Mouse (Mus musculus): ENCODE measurements around the gene Arap1. TPM values are rescaled to one million over a fixed set of nuclear protein-coding genes. Genes with fewer than 3 reads are reported as not detected.

Gene Arap1
- total RNA-seq, 1 experiment from 2014 or later: 330 TPM

DNA sequence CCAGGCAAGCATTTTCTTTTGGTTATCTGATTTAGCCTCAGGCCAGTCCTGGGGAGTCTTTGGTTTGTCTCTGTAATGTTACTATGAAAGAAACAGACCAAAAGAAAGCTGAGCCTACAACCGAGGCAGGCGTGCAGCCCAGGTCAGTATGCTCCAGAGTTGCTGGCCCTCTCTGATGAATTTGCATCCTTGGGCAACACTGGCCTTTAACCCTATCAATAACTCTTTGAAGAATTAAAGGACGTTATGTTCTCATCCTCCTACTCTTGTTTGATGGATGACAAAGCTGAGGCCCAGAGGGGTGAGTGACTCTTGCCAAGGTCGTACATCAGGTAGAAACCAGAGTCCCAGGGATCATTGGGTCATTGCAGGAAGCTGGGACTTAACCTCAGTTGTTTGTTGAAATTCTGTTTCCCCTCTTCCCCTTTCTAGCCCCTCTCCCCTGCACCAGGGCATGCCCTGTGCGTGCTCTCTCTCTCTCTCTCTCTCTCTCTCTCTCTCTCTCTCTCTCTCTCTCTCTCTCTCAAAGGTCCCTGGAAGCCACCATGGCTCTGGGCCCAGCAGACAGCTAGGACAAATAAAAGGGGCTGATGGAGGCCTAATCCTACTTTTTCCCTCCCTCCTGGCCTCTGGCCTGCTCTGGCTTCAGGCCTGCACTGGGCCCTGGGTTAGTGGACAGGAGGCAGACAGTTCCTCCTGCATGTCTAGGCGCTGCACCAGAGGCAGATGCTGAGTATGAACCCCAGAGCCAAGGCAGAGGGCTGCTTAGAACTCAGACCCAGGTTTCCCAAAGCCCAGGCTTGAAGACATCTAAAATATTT is 23.5 kb upstream of the Arap1 start:
- no peak for ATAC-seq (replicated peaks; ENCODE audit: insufficient number of reproducible peaks, low FRiP score, low TSS enrichment, poor library complexity, severe bottlenecking)

DNA sequence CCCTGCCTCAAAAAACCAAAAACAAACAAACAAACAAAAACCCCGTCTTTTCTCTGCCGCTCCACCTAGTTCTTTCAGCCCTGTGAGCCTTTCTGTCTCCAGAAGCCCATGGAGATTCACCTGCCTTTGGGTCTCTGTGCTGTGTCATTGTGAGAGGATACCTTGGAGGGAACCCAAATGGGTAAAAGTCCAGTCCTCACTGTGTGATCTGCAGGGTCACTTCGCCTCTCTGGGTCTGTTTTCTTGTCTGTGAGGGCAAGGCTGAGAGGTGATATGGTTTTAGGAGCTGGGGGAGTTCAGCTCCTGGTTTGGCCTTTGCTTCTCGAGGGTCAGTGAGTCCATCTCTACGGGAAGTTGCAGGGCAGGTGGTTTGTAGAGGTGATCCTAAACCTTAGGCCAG is 21.9 kb upstream of the Arap1 start:
- no peak for ATAC-seq (replicated peaks; ENCODE audit: insufficient number of reproducible peaks, low FRiP score, low TSS enrichment, poor library complexity, severe bottlenecking)

DNA sequence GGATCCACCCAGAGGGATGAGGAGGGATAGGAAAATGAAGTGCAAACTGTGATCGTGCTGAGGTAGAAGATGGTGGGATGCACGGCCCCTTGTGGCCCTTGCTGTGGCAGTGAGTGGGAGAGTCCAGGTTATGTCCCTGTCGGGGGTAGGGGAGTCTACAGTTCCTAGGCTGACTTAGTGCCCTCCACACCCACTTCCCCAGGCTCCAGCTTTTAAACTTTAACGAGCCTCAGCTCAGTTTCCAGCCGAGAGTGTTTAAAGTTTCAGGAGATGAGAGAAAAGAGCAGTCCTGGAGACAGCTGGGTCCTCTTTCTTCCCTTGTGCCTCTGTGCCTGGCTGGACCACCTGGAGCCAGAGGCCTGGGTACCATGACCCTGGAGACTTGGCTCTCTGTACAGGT is 20.6 kb upstream of the Arap1 start:
- no peak for ATAC-seq (replicated peaks; ENCODE audit: insufficient number of reproducible peaks, low FRiP score, low TSS enrichment, poor library complexity, severe bottlenecking)

DNA sequence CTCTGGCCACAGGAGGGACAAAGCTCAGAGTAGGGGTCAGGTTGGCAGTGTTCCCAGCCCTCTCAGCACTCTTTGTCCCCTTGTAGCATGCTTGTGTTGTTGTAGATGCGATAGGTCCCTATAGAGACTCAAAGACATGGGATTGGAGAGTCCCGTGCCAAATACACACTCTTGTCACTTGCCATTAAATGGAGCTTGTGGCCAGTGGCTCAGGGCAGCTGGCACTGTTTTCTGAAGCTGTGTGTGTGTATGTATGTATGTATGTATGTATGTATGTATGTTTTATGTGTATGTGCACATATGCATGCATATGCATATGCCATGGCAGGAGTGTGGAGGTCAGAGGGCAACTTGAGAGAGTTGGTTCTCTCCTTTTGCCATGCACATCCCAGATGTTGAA is 20.1 kb upstream of the Arap1 start:
- ATAC-seq (replicated peaks; ENCODE audit: insufficient number of reproducible peaks, low FRiP score, low TSS enrichment, poor library complexity, severe bottlenecking): no peak

DNA sequence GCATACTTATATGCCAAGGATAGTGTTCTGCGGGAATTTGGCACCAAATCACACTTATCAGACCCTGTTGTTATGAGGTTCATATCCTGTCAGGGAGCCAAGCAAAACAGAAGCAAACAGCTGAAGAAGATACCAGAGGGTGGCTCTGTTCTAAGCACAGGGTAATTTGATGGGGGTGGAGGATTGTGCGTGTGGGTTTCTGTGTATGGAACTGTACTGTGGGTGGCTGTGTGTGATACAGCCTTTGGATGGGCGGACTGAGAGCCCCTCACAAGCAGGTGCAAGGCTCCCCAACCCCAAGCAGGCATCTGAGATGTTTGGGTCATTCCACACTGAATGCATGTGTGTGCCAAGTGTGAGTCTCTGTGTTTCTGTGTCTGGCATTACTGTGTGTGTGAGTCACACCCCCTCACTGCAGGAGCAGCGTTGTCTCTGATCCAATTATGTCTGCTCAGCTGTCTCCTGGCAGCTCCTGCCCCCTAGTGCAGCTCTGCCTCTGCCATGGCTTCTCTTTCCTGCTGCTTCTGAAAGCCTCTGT is 19.2 kb upstream of the Arap1 start:
- no peak for ATAC-seq (replicated peaks; ENCODE audit: insufficient number of reproducible peaks, low FRiP score, low TSS enrichment, poor library complexity, severe bottlenecking)

DNA sequence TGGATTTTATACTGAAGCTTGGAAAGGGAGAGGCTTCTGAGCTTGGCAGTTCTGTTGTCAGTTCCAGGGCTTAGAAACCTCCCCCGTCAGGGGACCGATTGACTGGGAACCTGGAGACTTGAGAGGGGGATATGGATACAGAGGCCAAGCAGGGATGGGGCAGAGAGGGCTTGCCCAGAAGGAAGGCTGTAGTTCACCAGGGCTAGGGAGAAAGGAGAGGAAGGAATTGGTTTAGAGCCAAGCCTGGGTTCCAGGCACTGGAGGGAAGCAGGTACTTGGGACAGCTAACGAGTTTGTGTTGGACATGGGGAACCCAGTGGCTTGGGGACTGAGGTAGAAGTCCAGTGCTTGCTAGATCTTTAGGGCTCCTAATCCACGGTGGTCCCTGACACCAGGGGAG is 18.3 kb upstream of the Arap1 start:
- no peak for ATAC-seq (replicated peaks; ENCODE audit: insufficient number of reproducible peaks, low FRiP score, low TSS enrichment, poor library complexity, severe bottlenecking)

DNA sequence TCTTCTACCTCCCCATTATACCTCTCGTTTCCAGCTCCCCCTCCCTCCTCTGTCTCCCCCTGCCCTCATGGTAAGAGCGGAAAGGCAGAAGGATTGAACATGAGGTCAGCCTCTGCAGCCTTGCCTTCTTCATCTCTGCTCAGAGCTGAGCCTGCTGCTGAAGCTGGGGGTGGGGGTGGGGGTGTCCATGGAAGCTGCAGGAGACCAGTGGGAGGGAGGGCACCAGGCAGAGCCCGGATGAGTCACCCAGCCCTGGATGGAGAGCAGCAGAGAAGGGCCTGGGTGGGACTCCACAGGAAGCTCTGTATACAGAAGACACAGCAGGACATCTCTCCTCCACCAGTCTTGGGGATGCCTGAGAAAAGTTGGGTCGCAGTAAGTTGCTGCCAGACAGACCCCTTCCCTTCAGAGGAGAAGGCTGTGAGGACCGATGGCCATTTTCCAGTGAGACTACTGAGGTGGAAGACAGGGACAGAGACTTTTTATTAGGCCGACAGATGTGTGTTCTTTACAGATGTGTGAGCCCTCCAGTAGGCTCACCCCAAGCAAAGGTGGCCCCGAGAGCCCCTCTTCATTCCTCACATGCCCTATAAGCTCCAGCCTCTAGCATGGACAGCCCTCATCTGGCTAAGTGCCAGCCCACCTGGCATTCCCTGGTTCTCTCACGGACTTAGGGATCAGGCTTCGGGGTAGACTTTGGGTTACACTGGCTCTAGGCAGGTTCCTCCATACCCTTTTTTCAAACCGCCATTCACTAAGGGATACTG is 17.6 kb upstream of the Arap1 start:
- ATAC-seq (replicated peaks; ENCODE audit: insufficient number of reproducible peaks, low FRiP score, low TSS enrichment, poor library complexity, severe bottlenecking): no peak

DNA sequence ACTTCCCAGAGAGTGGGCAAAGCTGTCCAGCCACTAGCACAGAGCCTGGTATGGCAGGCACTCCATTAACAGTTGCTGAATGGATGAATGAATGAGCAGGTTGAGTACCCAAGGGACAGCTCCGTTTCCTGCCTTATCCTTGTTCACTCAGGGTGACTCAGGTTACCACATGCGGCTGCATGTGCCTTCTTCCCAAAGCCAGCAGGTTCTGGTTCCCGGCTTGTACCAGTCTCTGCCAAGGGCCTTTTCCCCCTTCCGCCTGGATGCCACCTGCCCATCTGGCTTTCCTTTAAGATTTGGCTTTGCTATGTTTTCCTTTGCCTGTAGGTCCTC is 17.1 kb upstream of the Arap1 start:
- ATAC-seq (replicated peaks; ENCODE audit: insufficient number of reproducible peaks, low FRiP score, low TSS enrichment, poor library complexity, severe bottlenecking): no peak

DNA sequence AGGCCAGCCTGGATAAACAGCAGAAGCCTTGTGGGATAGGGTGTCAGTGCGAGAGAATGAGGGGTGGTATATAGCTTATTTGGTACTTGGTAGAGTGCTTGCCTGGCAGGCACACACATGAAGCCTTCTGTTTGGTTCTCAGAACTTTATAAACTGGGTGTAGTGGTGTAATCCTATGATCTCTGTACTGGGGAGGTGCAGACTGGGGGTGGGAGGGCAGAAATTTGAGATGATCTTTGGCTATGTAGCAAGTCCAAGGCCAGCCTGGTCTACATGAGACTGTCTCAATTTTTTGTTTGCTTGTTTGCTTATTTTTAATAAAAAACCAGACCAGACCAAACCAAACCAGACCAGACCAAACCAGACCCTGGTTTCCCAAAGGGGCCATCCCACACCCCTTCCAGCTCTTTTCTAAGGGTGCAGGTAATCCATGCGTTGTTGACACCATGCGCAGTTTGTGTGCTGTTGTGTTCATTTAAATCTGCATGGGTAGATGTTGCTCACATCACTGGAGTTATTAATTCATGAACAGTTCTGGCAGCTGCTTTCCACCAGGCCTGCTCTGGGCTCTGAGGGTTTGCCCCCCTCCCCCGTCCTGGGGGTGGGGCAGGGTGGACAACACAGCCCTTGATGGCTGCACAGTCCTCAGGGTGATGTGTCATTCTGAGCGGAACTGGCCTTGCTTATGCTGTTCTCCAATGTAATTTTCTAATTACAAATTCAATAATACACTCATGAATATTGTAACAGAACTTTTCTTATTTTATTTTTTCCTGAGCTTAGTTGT is 15.6 kb upstream of the Arap1 start:
- no peak for ATAC-seq (replicated peaks; ENCODE audit: insufficient number of reproducible peaks, low FRiP score, low TSS enrichment, poor library complexity, severe bottlenecking)

DNA sequence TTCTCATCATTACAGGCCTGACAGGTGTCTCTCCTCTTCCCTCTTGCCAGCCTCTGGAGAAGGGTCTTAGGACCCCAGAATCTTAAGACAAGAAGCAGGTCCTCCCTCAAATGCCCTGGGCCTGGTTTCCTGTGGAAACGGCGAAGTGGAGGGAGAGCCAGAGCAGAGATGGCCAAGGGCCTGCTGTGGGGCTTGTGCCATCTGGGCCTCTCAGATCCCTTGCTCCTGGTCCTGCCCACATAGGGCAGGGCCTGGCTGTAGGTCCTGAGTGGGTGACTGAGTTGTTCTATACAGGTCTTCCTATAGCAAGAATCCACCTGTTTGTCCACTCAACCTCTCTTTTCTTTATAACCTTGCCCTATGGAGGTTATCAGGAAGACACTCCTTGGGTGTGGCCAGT is 12.6 kb upstream of the Arap1 start:
- ATAC-seq (replicated peaks; ENCODE audit: insufficient number of reproducible peaks, low FRiP score, low TSS enrichment, poor library complexity, severe bottlenecking): no peak

DNA sequence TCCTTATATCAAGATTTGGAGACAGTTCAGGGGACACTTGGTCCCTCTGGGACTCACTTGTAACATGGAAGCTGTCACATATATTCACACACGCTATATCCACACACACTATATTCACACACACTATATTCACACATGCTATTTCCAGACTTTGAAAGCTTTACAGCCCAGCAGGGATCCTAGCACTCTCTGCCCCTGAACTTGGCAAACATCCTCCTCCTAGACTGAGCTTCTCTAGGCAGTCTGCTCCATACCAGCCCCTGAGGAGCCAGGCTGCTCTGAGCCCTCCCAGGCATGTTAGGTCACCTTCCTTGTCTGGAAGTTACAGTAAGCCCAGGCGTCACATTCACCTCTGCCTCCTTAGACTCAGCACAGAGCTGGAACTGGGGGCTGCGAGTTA is 11.2 kb upstream of the Arap1 start:
- no peak for ATAC-seq (replicated peaks; ENCODE audit: insufficient number of reproducible peaks, low FRiP score, low TSS enrichment, poor library complexity, severe bottlenecking)

DNA sequence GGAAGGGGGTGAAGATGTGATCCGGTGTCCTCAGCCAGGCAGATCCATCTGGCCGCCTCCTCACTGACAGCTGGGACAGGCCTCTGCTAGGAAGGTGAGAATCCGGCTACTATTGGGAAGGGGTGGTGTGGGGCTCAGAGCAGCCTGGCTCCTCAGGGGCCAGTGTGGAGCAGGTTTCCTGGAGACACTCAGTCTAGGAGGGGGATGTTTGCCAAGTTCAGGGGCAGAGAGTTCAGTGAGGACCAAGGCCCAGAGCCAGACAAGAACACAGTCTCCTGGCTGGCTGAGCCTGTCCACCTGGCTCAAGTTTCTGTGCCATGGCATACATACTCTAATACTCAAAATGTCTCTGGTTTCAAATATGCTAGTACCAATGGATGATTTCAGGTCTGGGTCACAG is 10.5 kb upstream of the Arap1 start:
- no peak for ATAC-seq (replicated peaks; ENCODE audit: insufficient number of reproducible peaks, low FRiP score, low TSS enrichment, poor library complexity, severe bottlenecking)

DNA sequence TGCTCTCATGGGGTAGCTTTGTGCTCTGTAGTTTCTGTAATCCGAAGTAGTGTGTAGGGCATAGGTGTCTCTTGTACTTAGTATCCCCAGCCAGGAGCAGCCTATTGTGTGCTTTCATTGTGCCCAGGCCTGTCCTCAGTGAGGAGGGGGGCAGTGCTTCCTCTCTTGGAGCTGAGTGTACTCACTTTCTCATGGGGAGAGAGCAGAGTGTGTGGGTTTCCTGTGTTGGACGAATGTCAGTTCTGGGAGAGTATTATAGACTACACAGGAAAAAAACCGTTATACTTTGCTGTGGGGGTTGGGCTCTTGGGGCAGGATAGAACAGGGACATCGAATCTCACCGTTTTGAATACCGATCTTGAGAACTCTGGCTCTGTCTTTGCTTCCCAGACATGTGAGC is 6.5 kb upstream of the Arap1 start:
- no peak for ATAC-seq (replicated peaks; ENCODE audit: insufficient number of reproducible peaks, low FRiP score, low TSS enrichment, poor library complexity, severe bottlenecking)

DNA sequence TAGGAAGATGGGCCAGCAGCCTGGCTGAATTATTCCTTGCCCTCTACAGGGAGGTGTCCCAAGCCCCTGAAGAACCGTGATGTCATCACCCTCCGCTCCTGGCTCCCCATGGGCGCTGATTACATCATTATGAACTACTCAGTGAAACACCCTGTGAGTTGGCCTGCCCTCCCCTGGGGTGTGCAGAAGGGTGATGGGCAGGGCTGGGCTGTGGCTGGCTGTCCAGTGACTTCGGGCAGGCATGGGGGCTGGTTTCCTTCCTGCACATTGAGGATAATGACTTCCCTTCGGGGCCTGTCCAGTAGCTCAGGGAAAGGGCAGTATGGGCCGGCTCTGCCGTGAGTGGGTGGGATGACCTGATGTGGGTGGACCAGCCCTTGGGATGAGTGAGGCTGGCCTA is 4.7 kb upstream of the Arap1 start:
- ATAC-seq (replicated peaks; ENCODE audit: insufficient number of reproducible peaks, low FRiP score, low TSS enrichment, poor library complexity, severe bottlenecking): peak; percentile 28; the same call in 1 of the 2 replicates

DNA sequence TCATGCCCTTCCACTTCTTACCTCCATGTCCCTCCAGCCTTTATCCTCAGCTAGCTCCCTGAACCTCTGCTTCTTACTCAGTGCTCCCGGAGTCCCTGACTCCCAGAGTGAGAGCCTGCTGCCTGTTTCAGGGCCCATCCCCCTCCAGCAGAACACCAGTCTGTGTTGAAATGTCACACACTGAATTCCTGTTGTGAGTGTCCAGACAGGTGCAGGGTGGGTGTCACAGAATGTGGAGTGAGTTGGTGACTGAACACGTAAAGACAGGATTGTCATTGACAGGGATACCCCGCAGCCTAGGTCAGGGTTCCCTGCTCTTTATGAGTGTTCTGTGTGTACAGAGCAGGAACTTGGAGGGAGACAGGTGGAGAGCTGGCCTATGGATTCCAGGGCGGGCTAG is 3.0 kb upstream of the Arap1 start:
- no peak for ATAC-seq (replicated peaks; ENCODE audit: insufficient number of reproducible peaks, low FRiP score, low TSS enrichment, poor library complexity, severe bottlenecking)

DNA sequence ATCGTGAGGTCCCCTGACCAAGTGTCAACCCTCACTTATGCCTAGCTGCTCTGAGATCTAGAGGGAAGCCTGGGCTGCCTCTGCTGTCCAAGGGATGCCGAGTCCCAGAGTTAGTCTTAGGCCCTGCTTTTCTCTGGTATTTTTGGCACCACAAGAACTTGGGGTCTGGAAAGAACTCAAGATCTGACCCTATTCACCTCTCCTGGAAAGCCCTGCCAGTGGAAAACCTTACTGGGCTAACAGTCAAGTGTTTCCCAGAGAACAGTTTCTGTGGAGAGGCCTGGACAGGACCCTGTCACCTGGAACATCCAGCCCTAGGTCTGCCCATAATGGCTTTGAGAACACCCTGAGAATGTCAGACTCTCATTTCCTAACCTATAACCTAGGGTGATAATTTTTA is 876 bp upstream of the Arap1 start:
- no peak for ATAC-seq (replicated peaks; ENCODE audit: insufficient number of reproducible peaks, low FRiP score, low TSS enrichment, poor library complexity, severe bottlenecking)

DNA sequence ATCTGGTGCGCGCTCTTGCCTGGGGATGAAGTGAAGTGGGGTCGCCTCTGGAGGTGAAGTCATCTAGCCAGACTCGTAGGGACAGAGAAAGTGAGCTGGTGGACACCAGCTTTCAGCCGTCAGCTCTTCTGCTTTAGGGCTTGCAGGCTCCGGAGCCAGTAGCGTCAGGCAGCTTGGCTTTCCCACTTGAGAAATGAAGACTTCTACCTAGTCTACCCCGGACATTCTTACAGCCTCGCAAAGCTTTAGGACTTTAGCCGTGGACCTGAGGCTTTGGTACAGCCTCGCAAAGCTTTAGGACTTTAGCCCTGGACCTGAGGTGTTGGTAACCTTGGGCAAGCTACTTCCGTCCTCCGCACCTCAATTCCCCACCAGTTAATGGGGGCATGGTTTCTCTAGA is 445 bp downstream of the Arap1 start:
- no peak for ATAC-seq (replicated peaks; ENCODE audit: insufficient number of reproducible peaks, low FRiP score, low TSS enrichment, poor library complexity, severe bottlenecking)

DNA sequence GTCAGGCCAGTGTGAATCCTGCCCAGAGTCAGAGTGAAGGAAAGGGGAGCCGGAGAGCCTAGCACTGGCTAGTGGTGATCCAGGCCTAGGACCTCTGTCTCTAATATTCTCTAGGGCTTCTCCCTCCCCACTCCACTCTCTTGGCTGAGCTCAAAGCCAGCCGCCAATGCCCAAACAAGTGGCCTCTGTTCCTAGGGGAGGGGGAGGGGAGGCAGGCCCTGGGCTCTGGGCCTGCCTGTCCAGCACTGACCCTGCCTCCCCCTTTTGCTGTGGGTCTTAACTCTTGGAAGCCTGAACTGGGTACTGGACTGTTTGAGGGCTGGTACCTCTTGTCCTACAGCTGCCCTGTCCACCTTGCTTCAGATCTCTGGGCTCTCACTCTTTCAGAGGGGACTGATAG is 2.0 kb downstream of the Arap1 start:
- no peak for ATAC-seq (replicated peaks; ENCODE audit: insufficient number of reproducible peaks, low FRiP score, low TSS enrichment, poor library complexity, severe bottlenecking)

DNA sequence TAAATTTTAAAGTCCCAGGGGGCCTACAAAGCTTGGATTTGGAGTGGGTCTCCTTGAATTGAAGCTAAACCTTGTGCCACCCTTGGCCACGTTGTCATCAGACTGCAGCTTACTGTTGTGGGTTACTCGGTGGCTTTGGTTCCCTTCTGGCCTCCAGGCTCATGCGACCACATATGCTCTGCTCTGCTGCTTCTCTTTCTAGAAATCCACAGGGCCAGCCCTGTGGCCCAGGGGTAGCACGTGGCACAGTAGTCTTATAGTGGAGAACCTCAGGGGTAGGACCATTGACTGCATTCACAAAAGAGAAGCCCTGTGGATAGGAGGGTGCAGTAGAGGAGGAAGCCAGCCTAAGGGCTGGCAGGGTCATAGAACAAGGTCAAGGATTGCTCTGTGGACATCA is 4.5 kb downstream of the Arap1 start:
- ATAC-seq (replicated peaks; ENCODE audit: insufficient number of reproducible peaks, low FRiP score, low TSS enrichment, poor library complexity, severe bottlenecking): peak; percentile 49

Data from monocyte, adult 5-6 weeks (primary cell).